Mouse (Mus musculus): ENCODE data around the gene Dscaml1.

DNA sequence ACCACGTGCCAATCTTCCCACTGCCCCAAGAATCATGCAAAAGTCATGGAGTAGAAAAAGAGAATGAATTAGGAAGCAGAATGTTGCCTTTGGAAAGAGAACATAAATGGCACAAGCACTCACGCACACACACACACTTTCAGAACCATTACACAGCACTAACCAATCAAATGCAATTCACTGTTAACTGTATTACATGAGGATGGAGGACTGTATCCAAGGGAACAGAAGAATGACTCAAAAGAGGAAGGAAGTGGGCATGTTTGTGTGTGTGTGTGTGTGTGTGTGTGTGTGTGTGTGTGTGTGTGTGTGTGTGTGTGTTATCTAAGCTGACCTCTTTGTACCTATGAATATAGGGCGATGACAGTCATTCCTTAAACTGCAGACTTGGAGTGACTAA is 278.0 kb downstream of the Dscaml1 start:
- TF ChIP-seq ZNF384 (IDR thresholded peaks at IDR 0.05; ENCODE audit: low read depth, low read length) (no peak), MAFK (IDR thresholded peaks at IDR 0.05; ENCODE audit: insufficient read depth, low read depth, low read length) (no peak), CHD2 (IDR thresholded peaks at IDR 0.05; ENCODE audit: low read depth, low read length) (no peak)

Data from ES-E14 (cell line).